Mouse (Mus musculus) gastrocnemius, postnatal 36 days (tissue): ENCODE data around the gene Shisal2b. TPM values are rescaled to one million over a fixed set of nuclear protein-coding genes. Genes with fewer than 3 reads are reported as not detected.

Experiments used
- DNase-seq, 2 experiments: peaks; one replicate each; pipeline ENCODE4 v3.0.0; 2022
- intact Hi-C: fragments of 180-260 bp; cut with DNase I; formaldehyde crosslinking; loops from one replicate; pipeline ENCODE4 v1.15.1; 2025
- total RNA-seq, 2 experiments: library from RNA; stranded (reverse); gene quantifications; 2 replicates each; pipeline ENCODE4 v1.2.3; 2021

The Shisal2b gene
- total RNA-seq, 2 experiments from 2014 or later, result not detected

- no peak for DNase-seq
- intact Hi-C loops, result no loop called here
These were observed 46.0 kb downstream of the Shisal2b start for GRCm38 (mm10) chr13:104817696-104818095.

GRCm38 (mm10) chr13:104816635-104817571 lies 46.8 kb downstream of the Shisal2b start, which contains the start of gene Cwc27:
Gene Cwc27, minus strand, starts transcription at chr13:104817142.
- intact Hi-C loops, result no loop called here
- peak; percentile 59 to 87 for DNase-seq

GRCm38 (mm10) chr13:104816270-104816634 lies 47.4 kb downstream of the Shisal2b start:
- no peak for DNase-seq
- intact Hi-C loops, result no loop called here

- no peak for DNase-seq
- intact Hi-C loops, result loop anchor here (2.0 kb wide), 1 partner anchor 135 kb away; no protein-coding TSS in a partner anchor
These were observed 58.0 kb downstream of the Shisal2b start for GRCm38 (mm10) chr13:104805681-104806080.

GRCm38 (mm10) chr13:104799566-104800182 lies 64.0 kb downstream of the Shisal2b start:
- intact Hi-C loops, result no loop called here
- no peak for DNase-seq

GRCm38 (mm10) chr13:104799067-104799466 lies 64.6 kb downstream of the Shisal2b start:
- intact Hi-C loops, result no loop called here
- no peak for DNase-seq

Other genes starting within 250 kb of the Shisal2b start
- gene Srek1ip1, start 71.4 kb downstream of the Shisal2b start, total RNA-seq, result 10 to 100 TPM in 1 of 2 experiments, 1 to 10 TPM in 1; 9.7 to 10.5 TPM
- 10 to 100 TPM; 10.4 to 11.6 TPM for gene Cwc27, start 46.8 kb downstream of the Shisal2b start, total RNA-seq
- gene Rgs7bp, start 191.0 kb upstream of the Shisal2b start, total RNA-seq, result under 1 TPM; 0.51 to 0.54 TPM
- not detected for gene 4933425L06Rik, start 218.2 kb upstream of the Shisal2b start, total RNA-seq